Mouse (Mus musculus): ENCODE data around the gene Kif3a.

Kif3a gene

DNA sequence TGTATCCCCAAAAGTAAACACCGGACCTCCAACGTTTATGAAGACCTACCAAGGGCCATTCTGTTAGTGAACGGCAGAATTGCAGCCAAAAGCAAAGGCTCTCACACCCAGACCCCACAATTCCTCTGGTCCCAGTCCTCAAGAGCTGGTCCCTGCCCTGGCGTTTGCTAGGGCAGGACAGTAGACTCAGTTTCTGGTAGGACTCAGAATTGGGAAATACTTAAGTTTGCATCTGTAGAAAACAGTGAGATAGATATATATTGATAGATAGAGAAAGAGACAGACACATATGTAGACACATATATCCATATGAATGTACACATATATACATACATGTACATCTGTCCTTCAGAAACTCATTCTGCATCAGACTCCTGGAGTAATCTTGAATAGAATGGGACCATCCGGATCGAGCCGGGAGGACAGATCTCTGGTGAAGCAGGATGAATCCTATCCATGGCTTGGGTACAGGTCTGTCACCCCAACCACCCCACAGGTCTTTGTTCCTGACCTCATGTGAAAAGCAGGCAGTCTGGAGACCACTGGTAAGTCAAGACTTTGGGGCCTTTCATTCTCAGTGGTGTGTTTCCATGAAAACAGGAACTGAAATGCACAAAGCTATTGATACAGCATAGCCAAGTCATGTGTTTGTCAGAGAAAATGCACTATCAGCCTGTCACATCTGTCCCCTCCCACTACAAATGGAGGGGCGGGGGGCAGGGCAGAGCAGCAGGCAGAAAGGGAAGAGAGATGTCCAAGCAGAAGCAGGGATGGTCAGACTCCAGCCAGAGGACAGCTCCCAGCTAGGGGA, 49.8 kb downstream of the Kif3a start:
- no peak for DNase-seq (ENCODE audit: low spot score in 2 of 2)

GRCm38 (mm10) chr11:53617562-53618109, 50.5 kb downstream of the Kif3a start:
- DNase-seq (ENCODE audit: low spot score in 2 of 2) = no peak

DNA sequence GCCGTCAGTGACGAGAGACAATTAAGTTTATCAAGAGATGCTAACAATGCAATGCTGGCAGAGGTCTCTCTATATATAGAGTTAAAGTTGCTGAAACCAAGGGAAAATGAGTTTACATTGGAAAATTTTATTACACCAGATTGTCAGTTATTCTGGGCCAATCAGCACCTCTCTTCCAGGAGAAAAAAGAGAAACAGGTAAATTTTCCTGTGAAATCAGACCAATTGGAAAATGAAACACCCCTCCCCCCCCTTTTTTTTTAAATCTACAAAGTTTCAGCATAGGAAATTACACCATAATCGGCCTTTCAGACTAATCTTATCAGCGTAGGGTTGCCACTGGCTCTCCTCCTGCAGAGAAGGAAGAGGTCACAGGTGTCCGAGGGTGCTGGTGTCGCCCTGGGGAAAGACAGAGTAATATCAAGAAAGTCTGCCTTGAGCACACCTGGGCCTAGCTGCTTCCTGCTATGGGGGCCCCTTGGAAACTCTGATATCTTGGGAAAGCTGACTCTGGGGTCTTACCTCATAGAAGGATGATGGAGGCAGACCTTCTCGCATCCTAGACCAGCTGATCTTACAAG, 51.5 kb downstream of the Kif3a start, which contains the start of gene Il4:
Gene Il4, minus strand, starts transcription at position 51 of the 580 bp plus-strand sequence.
- DNase-seq (ENCODE audit: low spot score in 2 of 2) = no peak

DNA sequence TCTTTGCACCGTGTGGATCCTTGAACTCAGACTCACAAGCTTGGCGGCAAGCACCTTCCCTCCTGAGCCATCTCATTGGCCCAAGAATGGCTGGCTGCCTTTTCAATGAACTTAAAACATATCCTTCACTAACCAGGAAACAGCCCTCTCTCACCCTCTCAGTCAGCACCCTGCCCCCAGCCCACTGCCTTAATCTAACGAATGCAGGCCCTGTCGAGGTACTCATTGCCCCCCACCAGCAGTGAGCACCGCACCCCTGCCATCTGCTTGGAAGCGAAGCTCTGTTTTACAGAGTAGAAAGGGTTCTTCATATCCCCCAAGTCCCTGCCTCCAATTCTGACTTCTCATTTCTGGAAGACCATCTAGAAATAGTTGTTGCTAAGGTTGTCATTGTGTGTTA, 52.2 kb downstream of the Kif3a start:
- DNase-seq (ENCODE audit: low spot score in 2 of 2) = no peak

- DNase-seq (ENCODE audit: low spot score in 2 of 2) = no peak
Observed at GRCm38 (mm10) chr11:53620094-53620493, 52.9 kb downstream of the Kif3a start.

GRCm38 (mm10) chr11:53621582-53622439, 54.6 kb downstream of the Kif3a start:
- no peak for DNase-seq (ENCODE audit: low spot score in 2 of 2)

- no peak for DNase-seq (ENCODE audit: low spot score in 2 of 2)
Observed at GRCm38 (mm10) chr11:53622440-53622806, 55.2 kb downstream of the Kif3a start.

DNA sequence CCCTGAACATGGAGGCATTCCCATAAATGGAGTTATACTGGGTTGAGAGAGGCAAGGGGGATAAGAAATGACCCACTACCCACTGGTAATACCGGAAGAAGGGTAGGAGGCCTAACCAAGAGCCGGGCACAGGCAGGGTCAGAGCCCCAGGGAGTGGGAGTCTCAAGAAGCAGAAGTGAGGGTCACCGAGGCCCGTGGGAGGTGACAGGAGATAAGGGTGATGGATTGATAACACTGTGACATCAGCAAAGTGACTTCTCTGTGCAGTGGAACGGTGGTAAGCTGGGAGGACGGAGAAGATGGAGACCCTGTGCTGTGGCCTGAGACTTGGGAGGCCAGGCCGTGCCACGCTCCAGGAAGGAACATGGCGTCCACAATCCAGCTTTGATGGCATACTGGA, 56.4 kb downstream of the Kif3a start:
- DNase-seq (ENCODE audit: low spot score in 2 of 2) = no peak

GRCm38 (mm10) chr11:53624124-53624523, 56.9 kb downstream of the Kif3a start:
- DNase-seq (ENCODE audit: low spot score in 2 of 2) = no peak

- DNase-seq (ENCODE audit: low spot score in 2 of 2) = no peak
Observed at GRCm38 (mm10) chr11:53626802-53627373, 59.7 kb downstream of the Kif3a start.

DNA sequence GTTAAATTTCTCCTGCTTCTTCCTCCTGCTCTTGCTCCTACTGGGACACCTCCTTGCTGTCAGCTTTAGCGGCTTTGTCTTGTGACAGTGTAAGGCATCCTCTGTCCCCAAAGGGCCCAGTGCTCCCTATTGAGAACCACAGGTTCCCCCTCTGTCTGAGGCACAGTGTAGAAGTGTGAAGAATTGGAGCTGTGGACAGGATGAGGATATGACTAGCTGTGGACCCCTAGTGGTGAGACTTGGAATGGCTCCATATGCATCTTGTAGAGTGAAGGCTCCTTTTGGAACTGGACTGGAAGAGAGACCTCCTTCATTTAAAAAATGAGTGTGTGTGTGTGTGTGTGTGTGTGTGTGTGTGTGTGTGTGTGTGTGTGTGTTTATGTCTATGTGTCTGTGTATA, 60.7 kb downstream of the Kif3a start:
- peak; percentile 78 to 90 for DNase-seq (ENCODE audit: low spot score in 2 of 2)

DNA sequence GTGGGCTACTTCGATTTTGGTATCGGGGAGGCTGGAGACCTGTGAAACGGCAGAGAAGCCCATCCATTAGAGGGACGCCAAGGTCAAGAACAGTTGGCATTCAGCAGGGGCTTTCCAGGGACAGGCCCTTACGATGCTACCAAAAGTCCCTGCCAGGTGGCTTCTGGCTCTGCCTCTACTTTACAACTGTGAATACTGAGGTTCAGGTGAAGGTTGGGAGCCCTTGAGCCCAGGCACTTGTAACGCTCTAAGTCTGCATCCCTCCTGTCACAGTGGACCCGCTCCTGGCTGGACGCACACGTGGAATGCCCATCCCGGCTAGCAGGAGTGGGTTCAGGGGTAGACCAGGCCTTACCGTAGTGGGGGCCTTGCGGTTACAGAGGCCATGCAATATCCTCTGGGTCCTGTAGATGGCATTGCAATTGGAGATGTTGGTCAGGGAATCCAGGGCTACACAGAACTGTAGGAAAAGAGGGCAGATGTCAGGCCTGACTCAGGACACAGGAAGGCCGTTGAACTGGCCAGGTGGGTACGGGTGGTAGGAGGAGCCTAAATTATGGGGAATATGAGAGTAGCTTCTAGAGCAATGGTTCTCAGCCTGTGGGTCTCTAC, 65.0 kb downstream of the Kif3a start:
- DNase-seq (ENCODE audit: low spot score in 2 of 2) = no peak

DNA sequence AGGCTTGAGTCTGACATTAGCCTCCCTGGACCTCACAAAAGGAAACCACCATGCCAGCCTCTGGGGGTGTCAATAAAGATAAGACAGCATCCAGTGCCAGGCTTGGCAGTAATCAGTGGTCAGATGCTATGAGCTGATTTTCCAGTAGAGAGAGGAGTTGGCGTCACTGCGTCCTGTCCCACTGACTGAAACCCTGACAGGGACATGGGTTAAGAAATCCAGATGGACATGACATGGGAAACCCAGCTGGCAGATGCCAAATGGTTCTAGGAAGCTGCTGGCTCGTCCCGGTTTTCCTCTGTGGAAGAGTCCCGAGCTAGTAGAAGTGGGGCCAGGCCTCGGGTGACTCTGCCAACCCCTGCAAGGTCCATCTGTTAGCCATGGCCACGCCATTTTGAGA, 66.5 kb downstream of the Kif3a start:
- no peak for DNase-seq (ENCODE audit: low spot score in 2 of 2)

- no peak for DNase-seq (ENCODE audit: low spot score in 2 of 2)
Observed at GRCm38 (mm10) chr11:53634556-53634955, 67.4 kb downstream of the Kif3a start, which contains the start of gene Il13. Gene Il13 (minus strand): TSS chr11:53634702.

- no peak for DNase-seq (ENCODE audit: low spot score in 2 of 2)
Observed at GRCm38 (mm10) chr11:53635590-53636182, 68.5 kb downstream of the Kif3a start.

DNA sequence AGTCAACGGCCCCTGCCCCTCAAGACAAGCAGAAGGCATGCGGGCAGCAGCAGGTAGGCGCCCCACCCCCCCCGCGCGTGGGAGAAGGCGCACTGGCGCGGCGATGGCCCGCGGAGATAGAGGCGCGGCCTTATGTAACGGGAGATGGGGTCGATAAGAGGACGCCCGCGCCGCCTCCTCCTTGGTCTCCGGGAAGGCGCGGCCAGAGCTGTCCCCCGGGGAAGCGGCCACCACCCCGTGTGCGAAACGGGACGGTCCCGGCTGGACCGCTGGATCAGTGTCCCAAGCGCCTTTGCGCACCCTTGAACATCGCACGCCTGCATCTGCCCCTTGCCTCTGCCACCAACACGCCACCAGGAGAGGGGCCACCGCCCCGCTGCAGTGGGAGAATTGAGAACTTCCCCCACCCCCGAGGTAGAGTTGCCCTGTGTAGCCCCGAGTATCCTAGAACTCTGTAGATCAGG, 69.0 kb downstream of the Kif3a start:
- DNase-seq (ENCODE audit: low spot score in 2 of 2) = no peak

GRCm38 (mm10) chr11:53637046-53637802, 70.0 kb downstream of the Kif3a start:
- DNase-seq (ENCODE audit: low spot score in 2 of 2) = no peak

- no peak for DNase-seq (ENCODE audit: low spot score in 2 of 2)
Observed at GRCm38 (mm10) chr11:53637803-53638260, 70.7 kb downstream of the Kif3a start.

DNA sequence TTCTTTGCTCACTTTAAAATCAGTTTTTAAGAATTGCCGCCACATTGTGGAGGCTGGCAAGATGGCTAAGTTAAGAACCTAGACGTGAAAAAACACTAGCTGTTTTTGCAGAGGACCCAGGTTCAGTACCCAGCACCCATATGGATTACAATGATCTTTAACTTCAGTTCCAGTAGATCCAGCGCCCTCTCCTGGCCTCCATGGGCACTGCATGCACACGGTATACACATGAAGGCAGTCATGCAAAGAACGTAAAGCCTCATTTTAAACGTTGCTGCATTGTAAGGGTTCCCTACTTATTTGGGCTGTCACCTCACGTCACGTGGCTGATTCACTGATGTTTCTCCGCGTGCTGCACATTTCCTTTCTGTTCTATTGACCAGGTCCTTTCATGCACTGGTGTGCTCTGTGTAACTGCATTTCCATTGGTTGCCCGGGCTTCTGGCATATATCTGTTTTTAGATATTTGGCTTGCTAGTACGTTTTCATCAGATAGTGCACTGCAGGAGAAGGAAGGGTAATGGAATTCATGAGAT, 75.6 kb downstream of the Kif3a start:
- no peak for DNase-seq (ENCODE audit: low spot score in 2 of 2)

DNA sequence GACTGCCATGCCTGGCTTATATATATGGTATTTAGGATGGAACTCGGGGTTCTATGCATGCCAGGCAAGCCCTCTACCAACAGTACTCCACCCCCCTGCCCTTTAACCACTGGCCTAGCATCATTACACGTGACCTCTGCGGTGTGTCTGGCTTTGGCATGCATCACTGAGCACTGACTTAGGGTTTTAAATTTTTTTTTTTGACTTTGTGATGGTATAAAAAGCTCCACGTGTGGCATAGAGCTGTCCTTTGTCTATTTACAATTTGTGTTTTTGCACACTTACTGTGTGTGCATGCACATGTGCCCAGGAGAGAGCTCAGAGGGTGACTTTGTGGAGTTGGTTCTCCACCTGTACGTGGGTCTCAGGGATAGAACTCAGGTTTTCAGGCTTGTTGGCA, 76.8 kb downstream of the Kif3a start:
- DNase-seq (ENCODE audit: low spot score in 2 of 2) = no peak

Measured in spleen, postnatal 4 days (tissue).